Mouse (Mus musculus) gonadal fat pad, adult 2 months (tissue): Measurements from ENCODE around the gene Ehbp1l1. TPM values are rescaled to one million over a fixed set of nuclear protein-coding genes. Genes with fewer than 3 reads are reported as not detected.
"Not testable (repeated sequence)": the region's sequence is repeated elsewhere in the genome, so short reads cannot be mapped to it uniquely, and the experiment has no call there.

Experiments used
- DNase-seq: peaks from one replicate; pipeline ENCODE4 v3.0.0-alpha.2; 2012; ENCODE audit warnings: low read depth
- polyA plus RNA-seq: library from polyadenylated mRNA; depleted of rRNA; stranded (reverse); fragments of >200 nt; gene quantifications from 2 replicates; pipeline ENCODE4 v1.2.3, GENCODE M21; 2012

Gene Ehbp1l1
- polyA plus RNA-seq, 1 experiment = 64.4 TPM

- no peak for DNase-seq
Observed at GRCm38 (mm10) chr19:5710068-5710467, 16.0 kb downstream of the Ehbp1l1 start.

DNA sequence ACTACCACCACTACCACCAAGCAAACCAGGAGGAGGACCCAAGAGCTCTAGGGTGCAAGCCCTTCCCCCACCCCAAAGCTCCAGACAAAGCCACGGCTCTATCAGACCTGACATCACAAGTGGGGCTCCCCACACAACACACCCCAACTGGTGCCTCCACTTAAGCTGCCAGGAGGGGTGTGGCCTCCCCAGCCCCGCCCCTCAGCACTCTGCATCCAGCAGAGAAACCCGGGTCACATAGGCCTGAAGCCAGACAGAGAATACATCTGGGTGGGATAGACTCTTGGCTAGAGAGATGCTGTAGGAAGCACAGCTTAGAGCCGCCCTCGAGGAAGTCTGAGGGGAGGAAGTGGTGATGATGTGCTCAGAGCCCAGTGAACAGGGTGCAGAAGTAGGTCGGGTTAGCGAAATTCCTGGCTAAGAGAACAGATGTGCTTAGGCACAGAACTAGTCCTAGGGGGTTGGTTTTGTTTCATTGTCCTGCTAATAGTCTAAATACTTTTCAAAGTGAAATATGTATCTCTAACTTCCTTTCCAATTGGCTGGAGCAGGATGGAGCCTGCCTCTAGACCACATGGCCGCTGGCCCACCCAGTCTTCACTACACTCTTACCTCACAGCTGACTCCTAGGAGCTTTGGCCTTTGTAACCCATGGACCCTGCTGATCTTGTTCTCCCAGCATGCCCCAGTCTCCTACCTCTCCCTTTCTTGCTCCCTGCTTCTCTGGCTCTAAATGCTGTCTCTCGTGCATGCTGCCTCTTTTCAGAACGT is 21.1 kb downstream of the Ehbp1l1 start:
- no peak for DNase-seq

- no peak for DNase-seq
Observed at GRCm38 (mm10) chr19:5704163-5704800, 21.8 kb downstream of the Ehbp1l1 start, which contains the start of gene Kcnk7. Kcnk7 (plus strand) TSS chr19:5704367.

DNA sequence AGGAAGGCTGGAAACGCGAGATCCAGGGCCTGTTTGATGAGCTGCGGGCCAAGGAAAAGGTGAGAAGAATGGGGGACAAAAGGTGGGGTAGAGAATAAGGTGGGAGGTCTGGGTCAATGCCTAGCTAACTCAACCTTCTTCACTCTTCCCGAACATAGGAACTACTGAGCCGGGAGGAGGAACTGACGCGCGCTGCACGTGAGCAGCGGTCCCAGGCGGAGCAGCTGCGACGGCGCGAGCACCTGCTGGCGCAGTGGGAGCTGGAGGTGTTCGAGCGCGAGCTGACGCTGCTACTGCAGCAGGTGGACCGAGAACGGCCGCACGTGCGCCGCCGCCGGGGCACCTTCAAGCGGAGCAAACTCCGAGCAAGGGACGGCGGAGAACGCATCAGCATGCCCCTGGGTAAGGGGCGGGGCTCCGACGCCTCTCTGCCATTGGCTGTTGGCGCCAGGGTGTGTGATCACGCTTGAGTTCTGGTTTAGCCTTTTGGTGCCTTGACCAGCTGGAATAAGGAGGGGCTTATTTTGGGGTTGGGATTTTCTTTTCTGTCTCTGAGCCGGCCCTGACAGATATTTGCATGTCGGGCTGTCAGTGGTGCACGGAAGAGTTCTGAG is 30.2 kb downstream of the Ehbp1l1 start:
- no peak for DNase-seq

- no peak for DNase-seq
Observed at GRCm38 (mm10) chr19:5693801-5694200, 32.3 kb downstream of the Ehbp1l1 start.

- no peak for DNase-seq
Observed at GRCm38 (mm10) chr19:5692913-5693396, 33.2 kb downstream of the Ehbp1l1 start.

- no peak for DNase-seq
Observed at GRCm38 (mm10) chr19:5692086-5692912, 33.8 kb downstream of the Ehbp1l1 start.

GRCm38 (mm10) chr19:5691601-5692000 is 34.5 kb downstream of the Ehbp1l1 start:
- no peak for DNase-seq

- DNase-seq = no peak
Observed at GRCm38 (mm10) chr19:5690343-5690735, 35.8 kb downstream of the Ehbp1l1 start.

DNA sequence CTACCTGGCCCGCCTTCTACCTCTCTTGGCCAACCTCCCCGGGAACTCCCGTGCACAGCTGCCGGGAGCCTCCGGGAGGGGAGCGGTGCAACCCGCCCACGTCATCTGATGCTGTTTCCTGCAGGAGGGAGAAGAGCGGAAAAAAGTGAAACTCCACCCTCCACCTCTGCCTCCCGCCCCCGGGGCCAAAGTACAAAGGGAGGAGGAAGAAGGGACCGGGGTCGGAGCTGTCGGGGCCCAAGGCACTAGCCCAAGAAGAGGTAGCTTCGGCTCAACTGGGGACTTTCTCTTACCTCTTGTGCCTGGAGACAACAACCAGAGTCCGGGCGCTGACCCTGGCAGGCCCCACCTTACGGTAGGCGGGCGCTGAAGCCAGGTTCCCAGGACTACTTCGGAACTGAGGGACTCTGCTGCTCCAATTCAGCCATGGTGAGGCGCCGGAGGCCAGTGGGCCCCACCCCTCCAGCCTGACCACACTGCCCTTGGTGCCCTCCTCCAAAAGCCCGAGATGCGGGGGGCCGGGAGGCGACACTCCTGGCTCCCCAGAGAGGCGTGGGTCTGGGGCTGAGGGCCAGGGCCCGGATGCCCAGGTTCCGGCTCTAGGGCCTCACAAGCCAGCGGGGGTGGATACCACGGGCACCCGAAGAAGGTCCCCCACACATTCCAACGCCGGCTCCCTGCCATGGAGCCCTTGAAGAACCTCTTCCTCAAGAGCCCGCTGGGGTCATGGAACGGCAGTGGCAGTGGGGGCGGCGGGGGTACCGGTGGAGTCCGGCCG is 36.4 kb downstream of the Ehbp1l1 start:
- DNase-seq = peak; percentile 60

GRCm38 (mm10) chr19:5689088-5689428 is 37.1 kb downstream of the Ehbp1l1 start:
- no peak for DNase-seq

GRCm38 (mm10) chr19:5688200-5689087 is 37.7 kb downstream of the Ehbp1l1 start, which contains the start of the genes Map3k11 and Pcnx3:
Map3k11 (plus strand) TSS chr19:5688742.
Pcnx3 (minus strand) TSS chr19:5688908.
- DNase-seq = peak; percentile 96

DNA sequence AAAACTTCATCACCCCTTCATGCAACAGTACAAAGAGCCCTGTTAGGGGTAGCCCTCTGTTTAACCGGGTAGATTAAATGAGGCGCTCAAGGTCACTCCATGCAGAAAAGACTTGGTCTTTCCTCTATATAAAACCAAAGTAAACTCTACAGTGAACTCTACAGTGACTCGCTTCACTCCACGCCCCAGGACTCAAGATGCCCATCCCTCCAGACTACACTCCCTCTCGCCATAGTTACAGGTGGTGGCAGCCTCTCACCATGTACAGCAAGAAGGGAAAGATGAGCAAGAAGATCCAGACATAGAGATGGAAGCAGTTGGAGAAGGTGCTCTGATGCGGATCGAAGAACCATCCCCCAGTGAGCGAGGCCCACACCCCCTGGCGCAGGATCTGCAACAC is 38.4 kb downstream of the Ehbp1l1 start:
- DNase-seq = no peak

DNA sequence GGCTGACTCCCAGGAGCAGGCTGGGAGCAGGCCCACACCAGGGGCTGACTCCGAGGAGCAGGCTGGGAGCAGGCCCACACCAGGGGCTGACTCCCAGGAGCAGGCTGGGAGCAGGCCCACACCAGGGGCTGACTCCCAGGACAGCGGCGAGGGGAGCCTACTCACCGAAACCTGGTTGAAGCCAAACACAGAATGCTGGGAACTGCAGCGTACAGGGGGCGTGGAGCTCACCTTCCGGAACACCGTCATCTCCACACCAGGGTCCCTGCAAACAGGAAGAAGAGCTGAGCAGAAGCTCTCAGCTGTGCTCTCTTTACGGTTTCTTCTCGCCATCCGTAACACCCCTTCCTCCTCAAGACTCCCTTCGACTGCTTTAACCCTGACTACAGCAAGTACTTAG is 39.2 kb downstream of the Ehbp1l1 start:
- not testable (repeated sequence) for DNase-seq

GRCm38 (mm10) chr19:5686437-5686836 is 39.7 kb downstream of the Ehbp1l1 start:
- DNase-seq = no peak

DNA sequence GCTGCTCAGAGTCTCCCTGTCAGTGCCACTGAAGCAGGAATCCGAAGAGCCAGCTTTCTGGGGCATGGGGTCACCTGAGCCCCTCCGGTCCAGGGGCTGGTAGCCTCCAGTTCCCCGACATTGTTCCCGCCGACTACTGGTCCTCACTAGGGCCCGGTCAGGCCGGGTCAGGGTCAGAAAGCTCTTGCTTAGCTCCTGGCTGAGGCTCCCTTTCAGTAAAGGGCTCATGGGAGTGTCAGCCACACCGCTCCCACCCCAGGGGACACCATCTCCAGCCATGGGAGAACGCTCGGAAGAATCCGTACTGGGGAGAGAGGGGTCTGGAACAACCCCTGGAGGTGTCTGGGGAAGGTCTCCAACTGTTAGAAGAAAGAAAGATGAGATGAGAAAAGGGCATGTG is 40.3 kb downstream of the Ehbp1l1 start:
- no peak for DNase-seq

DNA sequence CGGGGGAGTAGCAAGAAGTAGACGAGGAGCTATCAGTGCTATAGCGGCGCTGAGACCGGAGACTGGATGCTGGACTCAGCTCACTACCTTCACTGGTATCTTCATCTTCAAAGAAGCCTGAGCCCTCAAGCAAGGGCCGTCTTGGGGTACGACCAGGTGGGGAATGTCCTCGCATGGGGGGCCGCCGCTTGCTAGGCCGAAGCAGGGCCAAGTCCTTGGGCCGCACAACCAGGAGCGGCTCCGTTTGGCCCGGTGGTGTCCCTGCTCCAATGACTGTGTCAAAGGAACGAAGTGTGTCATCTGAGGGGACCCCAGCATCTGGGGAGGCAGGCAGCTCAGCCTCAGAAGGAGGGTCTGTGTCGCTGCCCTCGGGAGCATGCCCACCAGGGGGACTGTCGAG is 40.7 kb downstream of the Ehbp1l1 start:
- no peak for DNase-seq

- no peak for DNase-seq
Observed at GRCm38 (mm10) chr19:5684985-5685384, 41.1 kb downstream of the Ehbp1l1 start.

- no peak for DNase-seq
Observed at GRCm38 (mm10) chr19:5684236-5684635, 41.9 kb downstream of the Ehbp1l1 start.

GRCm38 (mm10) chr19:5680432-5680831 is 45.7 kb downstream of the Ehbp1l1 start:
- DNase-seq = no peak
